Mouse (Mus musculus): ENCODE measurements around the gene Ovol2.
"Not testable (repeated sequence)": the region's sequence is repeated elsewhere in the genome, so short reads cannot be mapped to it uniquely, and the experiment has no call there.

Gene Ovol2

GRCm38 (mm10) chr2:144331401-144332302 is at the start of gene Ovol2:
Ovol2 (minus strand) TSS chr2:144332146.
- no peak for DNase-seq (ENCODE audit: low spot score)

DNA sequence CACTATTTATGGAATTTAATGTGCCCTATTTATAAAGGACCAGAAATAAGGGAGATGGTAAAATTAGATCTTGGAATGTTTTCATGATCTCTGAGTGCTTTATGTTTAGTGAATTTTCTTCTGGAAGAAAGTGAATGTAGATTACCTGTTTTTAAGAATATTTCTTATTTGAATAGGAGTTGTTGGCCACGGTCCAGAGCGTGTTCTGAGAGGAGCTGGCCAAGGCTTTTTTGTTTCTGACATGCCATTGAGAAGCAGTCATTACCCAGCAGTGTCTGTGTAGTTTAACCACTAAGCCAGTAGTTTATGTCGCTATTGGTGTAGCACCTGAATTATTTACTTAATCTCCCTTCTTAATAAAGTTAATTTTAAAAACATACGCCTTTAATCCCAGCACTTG is 49.8 kb upstream of the Ovol2 start:
- no peak for DNase-seq (ENCODE audit: low spot score)

DNA sequence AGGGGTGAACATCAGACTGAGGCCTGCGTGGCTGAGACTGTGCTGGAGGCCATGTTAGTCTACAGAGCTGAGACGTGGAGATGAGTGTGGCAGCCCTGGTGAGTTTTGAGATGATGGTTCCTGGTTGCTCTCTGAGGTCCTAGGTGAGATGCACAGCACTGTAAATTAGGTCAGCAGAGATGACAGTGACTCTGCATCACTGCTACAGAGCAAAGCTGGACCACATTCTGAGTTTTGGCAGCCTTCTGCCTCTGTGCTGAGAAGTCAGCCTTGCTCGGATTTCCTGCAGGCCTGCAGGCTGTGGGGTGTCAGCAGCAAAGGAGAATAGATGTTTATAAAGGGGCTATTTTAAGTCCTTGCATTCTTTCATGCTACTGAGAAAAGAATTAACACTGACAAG is 49.3 kb upstream of the Ovol2 start:
- DNase-seq (ENCODE audit: low spot score): no peak

- no peak for DNase-seq (ENCODE audit: low spot score)
Measured at GRCm38 (mm10) chr2:144375063-144375703, 43.2 kb upstream of the Ovol2 start.

DNA sequence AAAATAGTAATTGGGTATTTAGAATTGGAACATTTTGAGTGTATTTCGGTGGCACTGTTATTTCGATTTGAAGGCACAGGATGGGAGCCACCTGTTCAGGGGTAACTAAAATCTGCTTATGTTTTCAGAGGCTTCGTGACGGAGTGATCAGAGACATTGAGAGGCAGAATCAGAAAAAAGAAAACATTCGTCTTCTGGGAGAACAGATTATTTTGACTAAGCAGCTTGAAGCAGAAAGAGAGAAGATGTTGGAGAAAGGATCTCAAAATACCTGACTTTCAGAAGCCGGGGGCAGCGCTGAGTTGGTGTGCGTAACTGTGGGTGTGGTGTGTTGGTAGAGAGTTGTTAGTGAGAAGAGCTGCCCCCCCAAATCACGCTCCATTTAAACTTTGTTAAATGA is 41.1 kb upstream of the Ovol2 start:
- DNase-seq (ENCODE audit: low spot score): peak; percentile 24

DNA sequence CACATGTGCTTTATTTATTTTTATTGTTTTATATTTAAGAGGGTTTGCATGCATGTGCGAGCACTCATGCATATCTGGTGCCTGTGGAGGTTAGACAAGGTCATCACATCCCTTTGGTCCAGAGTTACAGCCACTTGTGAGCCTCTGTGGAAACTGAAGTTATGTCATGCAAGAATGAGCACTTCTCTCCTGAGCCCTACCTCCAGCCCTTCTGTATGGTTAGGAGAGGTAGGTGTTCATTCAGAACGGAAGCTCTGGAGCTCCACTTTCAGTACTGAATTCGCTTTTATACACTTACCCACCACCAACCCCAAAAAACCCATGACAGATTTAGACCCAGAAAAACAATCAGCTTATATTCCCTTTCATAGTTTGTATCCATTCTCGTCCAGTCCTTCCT is 39.6 kb upstream of the Ovol2 start:
- no peak for DNase-seq (ENCODE audit: low spot score)

GRCm38 (mm10) chr2:144369511-144369910 is 37.6 kb upstream of the Ovol2 start:
- DNase-seq (ENCODE audit: low spot score): no peak

GRCm38 (mm10) chr2:144369020-144369421 is 37.1 kb upstream of the Ovol2 start:
- no peak for DNase-seq (ENCODE audit: low spot score)

- peak; percentile 80 for DNase-seq (ENCODE audit: low spot score)
Measured at GRCm38 (mm10) chr2:144368400-144369019, 36.6 kb upstream of the Ovol2 start, which contains the start of the genes Kat14 and Pet117. Kat14 (plus strand) TSS chr2:144368983. Pet117 (plus strand) TSS chr2:144368996.

DNA sequence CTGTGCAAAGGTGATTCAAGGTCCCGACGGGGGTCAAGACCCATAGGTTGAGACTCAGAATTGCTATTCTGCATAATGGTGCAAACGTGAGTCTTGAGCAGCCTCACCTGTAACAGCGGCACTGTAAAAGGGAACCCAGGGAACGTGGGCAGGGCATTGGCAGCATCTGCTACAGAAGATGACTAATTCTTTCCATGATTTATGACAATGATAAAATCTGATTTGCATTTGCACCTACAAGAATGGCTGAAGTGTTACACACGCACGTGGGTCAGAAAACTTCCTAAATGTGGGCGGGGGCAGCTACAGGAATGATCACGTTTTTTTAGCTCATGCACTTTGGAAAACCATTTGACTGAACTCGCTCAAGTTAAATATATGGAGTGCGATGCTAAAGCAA is 20.9 kb upstream of the Ovol2 start:
- DNase-seq (ENCODE audit: low spot score): no peak

DNA sequence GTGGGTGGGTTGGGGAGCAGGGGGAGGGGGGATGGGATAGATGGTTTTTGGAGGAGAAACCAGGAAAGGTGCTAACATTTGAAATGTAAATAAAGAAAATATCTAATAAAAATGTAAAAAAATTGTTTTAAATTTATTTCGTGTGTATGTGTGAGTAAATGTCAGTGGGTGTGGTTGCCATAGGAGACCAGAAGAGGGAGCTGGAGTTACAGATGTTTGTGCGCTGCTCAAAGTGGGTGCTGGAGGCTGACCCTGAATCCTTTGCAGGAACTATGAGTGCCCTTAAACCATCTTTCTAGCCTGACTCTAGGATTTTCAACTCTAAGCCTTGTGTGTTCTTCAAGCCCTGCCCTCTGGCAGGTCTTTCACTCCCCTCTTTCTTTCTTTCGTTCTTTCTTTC is 16.6 kb upstream of the Ovol2 start:
- DNase-seq (ENCODE audit: low spot score): no peak

DNA sequence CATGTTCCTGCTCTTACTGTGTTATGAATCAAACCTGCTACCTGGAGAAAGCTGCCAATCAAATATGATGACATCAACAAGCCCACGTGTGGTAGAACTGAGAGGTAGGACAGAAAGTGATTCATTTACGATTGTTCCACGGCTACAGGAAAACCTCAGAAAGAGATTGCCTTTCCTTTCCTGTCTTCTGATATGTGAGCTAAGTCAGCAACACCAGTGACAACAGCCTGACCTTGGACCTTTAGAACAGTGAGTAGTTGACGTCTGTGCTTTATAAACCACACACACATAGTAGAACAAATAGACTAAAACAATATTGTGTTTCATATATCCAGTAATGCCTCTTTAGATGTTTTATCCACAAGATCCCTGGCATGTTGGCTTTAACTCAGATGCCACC is 11.2 kb upstream of the Ovol2 start:
- DNase-seq (ENCODE audit: low spot score): no peak

DNA sequence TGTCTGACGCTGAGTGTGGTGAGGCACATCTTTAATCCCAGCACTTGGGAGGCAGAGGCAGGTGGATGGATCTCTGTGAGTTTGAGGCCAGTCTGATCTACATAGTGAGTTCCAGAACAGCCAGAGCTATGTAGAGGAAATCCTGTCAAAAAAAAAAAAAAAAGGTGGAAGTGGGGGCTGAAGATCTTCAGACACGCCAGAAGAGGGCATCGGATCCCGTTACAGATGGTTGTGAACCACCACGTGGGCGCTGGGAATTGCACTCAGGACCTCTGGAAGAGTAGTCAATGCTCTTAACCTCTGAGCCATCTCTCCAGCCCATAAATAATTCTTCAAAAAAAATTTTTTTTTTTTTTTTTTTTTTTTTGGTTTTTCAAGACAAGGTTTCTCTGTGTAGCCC is 6.2 kb upstream of the Ovol2 start:
- DNase-seq (ENCODE audit: low spot score): not testable (repeated sequence)

DNA sequence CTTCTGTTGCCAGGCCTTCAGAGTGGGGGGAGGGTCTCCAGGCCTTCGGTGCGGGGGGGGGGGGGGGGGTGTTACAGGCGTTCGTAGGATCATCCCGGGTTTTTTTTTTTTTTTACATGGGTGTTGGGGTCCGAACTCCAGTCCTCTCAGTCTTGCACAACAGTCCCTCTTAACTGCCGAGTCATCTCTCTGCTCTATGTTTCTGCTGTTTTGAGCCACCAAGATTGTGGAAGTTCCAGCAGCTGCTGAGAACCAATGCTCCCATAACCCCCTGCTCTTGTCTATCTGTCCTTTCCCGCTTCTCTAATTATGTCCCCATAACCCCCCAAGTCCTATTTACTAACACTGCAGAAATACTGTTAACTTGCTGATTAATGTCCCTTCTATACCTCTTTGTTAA is 5.8 kb upstream of the Ovol2 start:
- no peak for DNase-seq (ENCODE audit: low spot score)

DNA sequence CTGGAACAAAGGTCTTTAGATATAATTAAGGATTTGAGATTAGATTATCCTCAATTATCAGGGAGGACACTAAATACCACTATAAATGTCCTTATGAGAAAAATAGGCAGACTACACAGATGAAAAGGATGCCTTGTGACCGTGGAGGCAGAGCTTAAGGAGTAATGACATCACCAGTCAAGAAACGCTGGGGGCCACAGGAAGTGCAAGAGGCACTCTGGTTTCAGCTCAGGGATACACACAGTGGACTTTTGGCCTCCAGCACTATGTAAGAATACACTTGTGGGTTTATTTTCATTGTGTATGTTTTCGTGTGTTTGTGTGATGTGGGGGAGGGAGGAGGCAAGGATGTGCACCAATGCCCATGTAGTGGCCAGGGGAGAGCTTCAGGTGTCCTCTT is 5.3 kb upstream of the Ovol2 start:
- no peak for DNase-seq (ENCODE audit: low spot score)

DNA sequence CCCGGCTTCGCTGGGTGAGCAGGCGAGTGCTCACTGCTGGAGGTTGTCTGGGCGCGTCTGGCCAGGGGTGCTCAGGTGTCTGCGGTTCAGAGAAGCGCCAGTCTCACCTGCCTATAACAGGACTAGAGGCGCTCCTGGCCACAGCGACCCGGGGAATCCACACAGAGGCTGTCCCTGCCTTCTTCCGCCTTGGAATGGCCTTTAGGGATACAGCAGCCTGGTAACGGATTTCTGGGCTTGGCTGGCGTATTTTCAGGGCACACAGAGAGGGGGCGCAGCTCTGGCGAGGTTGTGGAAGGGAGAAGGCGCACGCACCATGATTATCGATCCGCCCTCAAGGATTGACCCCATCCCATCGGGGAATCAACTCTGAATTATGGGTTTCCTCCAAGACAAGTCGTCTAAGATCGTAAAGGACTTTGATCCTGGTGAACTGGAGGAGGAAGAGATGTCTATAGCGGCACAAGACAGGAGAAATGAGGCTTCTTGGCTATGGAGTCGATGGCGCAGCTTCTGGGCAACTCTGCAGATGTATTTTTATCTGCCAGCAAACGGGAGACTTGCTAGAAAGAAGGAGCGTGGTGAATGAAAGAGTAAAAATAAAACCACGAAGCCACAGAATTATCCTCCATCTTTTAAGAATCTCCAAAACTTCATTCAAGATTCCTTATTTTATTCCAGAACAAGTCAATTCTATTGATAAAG is 1.3 kb upstream of the Ovol2 start:
- DNase-seq (ENCODE audit: low spot score): no peak

DNA sequence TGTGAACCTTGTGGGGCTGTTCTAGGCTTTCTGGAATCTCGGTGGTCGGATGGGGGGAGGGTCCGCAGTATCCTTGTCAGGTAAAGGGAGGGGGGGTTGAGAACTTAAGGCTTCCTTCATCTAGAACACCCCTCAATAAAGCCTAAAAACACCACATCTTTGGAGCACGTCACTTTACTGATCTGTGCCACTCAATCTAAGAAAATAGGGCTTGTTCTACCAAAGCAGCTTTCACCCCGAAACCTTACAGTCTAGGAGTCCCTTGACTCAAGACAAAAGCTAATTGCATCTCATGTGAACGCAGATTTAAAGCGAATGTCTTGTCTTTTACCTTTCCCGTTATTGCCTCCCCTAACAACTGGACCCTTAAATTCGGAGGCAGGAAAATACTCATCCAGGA is 540 bp upstream of the Ovol2 start:
- no peak for DNase-seq (ENCODE audit: low spot score)

GRCm38 (mm10) chr2:144330960-144331371 is 980 bp downstream of the Ovol2 start:
- DNase-seq (ENCODE audit: low spot score): no peak

DNA sequence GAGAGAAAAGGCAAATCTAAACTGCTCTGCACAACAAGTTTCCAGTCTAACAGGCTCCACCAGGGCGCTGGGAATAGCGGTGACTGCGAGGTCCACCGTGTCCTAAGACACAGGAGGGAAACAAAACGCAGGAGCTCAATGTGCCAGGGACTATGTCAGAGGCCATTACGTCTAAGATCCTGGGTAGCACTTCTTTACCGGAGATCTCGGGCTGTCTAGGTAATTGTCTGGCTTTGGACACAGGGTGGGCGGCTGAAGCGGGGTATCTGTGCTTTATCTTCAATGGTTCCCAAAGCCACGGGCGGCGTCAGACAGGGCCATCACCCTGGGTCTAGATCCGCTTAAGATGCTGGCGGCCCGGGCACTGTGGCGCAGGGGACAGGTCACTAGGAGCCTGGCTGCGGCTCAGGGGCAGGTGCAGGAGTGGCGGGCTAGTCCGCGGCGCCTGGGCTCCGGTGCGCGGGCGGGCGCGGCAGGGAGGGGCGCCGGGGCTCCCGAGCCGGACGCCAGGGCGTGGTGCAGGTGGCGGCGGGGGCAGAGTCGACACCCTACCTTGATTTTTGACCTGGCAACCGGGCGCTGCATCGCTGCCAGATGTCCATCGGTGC is 1.5 kb downstream of the Ovol2 start:
- DNase-seq (ENCODE audit: low spot score): no peak

GRCm38 (mm10) chr2:144329937-144330336 is 2.0 kb downstream of the Ovol2 start:
- no peak for DNase-seq (ENCODE audit: low spot score)

GRCm38 (mm10) chr2:144329451-144329850 is 2.5 kb downstream of the Ovol2 start:
- no peak for DNase-seq (ENCODE audit: low spot score)

GRCm38 (mm10) chr2:144324218-144324617 is 7.7 kb downstream of the Ovol2 start:
- DNase-seq (ENCODE audit: low spot score): no peak
